Mouse (Mus musculus) liver, postnatal 0 days (tissue): ENCODE data around the gene Tecr.

Experiments
- CTCF ChIP-seq: sonication (generic); IDR thresholded peaks from 2 replicates; pipeline ENCODE4 v1.5.1; 2016; ENCODE audit warnings: antibody characterized with exemption, low read depth
- EP300 ChIP-seq: IDR thresholded peaks from 2 replicates; pipeline ENCODE4 v1.6.1; 2016; ENCODE audit warnings: antibody characterized with exemption, low read depth, mild to moderate bottlenecking

- TF ChIP-seq CTCF: no peak
- TF ChIP-seq EP300: peak; percentile 47; the same call in 1 of the 2 replicates
Measured at GRCm38 (mm10) chr8:83562669-83563068, 45.1 kb downstream of the Tecr start.
